Mouse (Mus musculus) testis, adult 2 months (tissue): ENCODE measurements around the gene Slc37a3.

Experiments
- CTCF ChIP-seq: fragments of 200-500 bp; IDR thresholded peaks from 2 replicates; pipeline ENCODE4 v1.5.1; 2012; ENCODE audit warnings: low read depth, mild to moderate bottlenecking, inconsistent platforms, low read length, moderate library complexity; ENCODE audit not compliant: control insufficient read depth, insufficient read depth, insufficient replicate concordance
- POLR2A ChIP-seq: fragments of 200-500 bp; IDR thresholded peaks from 2 replicates; pipeline ENCODE4 v1.6.1; 2012; ENCODE audit warnings: low read depth, mild to moderate bottlenecking, inconsistent platforms, low read length, moderate library complexity; ENCODE audit not compliant: control insufficient read depth

GRCm38 (mm10) chr6:39397046-39397445 lies 19.6 kb upstream of the Slc37a3 start:
- TF ChIP-seq POLR2A = no peak
- no peak for TF ChIP-seq CTCF
